Mouse (Mus musculus): ENCODE measurements at regions not wholly inside any gene's neighbourhood (a gene's known extent, or its start where the extent isn't known, plus 50 kb on each side); places are given as distances from the start of the nearest gene placed in this dataset.

- no peak overlapping the region for H3K4me3 ChIP-seq (ENCODE audit: control insufficient read depth in 1 of 2, insufficient read depth in 1 of 2, low read depth in 2 of 2, low read length in 2 of 2)
- DNase-seq (ENCODE audit: low read depth, low spot score): no peak
- H3K9me3 ChIP-seq (replicated peaks; ENCODE audit: insufficient read depth, low read length): no peaks in the 10 kb centered on the region
- H3K79me2 ChIP-seq (ENCODE audit: control insufficient read depth, insufficient read depth, low read length, poor library complexity): no peaks in the 10 kb centered on the region
- no peak overlapping the region for H3K9ac ChIP-seq (ENCODE audit: control insufficient read depth, low read depth, low read length, poor library complexity, severe bottlenecking)
- no peaks in the 10 kb centered on the region for H3K4me1 ChIP-seq (ENCODE audit: control insufficient read depth in 1 of 2, insufficient read depth in 2 of 2, low read length in 2 of 2)
- no peak for TF ChIP-seq ZKSCAN1 (IDR thresholded peaks at IDR 0.05; ENCODE audit: low read depth, low read length)
- no peak for TF ChIP-seq ELF1 (IDR thresholded peaks at IDR 0.05; ENCODE audit: low read depth, low read length)
- no peak for TF ChIP-seq MXI1 (IDR thresholded peaks at IDR 0.05; ENCODE audit: low read depth, low read length)
- no peak for TF ChIP-seq USF2 (IDR thresholded peaks at IDR 0.05; ENCODE audit: borderline replicate concordance in 1 of 2, insufficient read depth in 1 of 2, low read depth in 1 of 2, low read length in 2 of 2)
- no peaks in the 10 kb centered on the region for H3K27me3 ChIP-seq (ENCODE audit: control insufficient read depth in 1 of 2, insufficient read depth in 2 of 2, low read length in 2 of 2)
- no peak overlapping the region for H3K27ac ChIP-seq (ENCODE audit: control insufficient read depth, low read depth, low read length)
- no peaks in the 10 kb centered on the region for H3K36me3 ChIP-seq (ENCODE audit: control insufficient read depth in 1 of 2, insufficient read depth in 2 of 2, low read length in 2 of 2)
Observed at GRCm38 (mm10) chr6:94900862-94901261, 200.9 kb upstream of the Lrig1 start.

- Histone ChIP-seq H3K36me3 (ENCODE audit: control insufficient read depth in 1 of 2, insufficient read depth in 2 of 2, low read length in 2 of 2) (no peaks in the 10 kb centered on the region), H3K27me3 (ENCODE audit: control insufficient read depth in 1 of 2, insufficient read depth in 2 of 2, low read length in 2 of 2) (no peaks in the 10 kb centered on the region), H3K9me3 (replicated peaks; ENCODE audit: insufficient read depth, low read length) (no peaks in the 10 kb centered on the region), H3K4me1 (ENCODE audit: control insufficient read depth in 1 of 2, insufficient read depth in 2 of 2, low read length in 2 of 2) (no peaks in the 10 kb centered on the region), H3K4me3 (ENCODE audit: control insufficient read depth in 1 of 2, insufficient read depth in 1 of 2, low read depth in 2 of 2, low read length in 2 of 2) (no peak overlapping the region), H3K9ac (ENCODE audit: control insufficient read depth, low read depth, low read length, poor library complexity, severe bottlenecking) (no peak overlapping the region), H3K27ac (ENCODE audit: control insufficient read depth, low read depth, low read length) (no peak overlapping the region), H3K79me2 (ENCODE audit: control insufficient read depth, insufficient read depth, low read length, poor library complexity) (no peaks in the 10 kb centered on the region)
- TF ChIP-seq RAD21 (IDR thresholded peaks at IDR 0.05; ENCODE audit: low read depth, low read length) (no peak), MEF2A (IDR thresholded peaks at IDR 0.05; ENCODE audit: extremely low read depth, insufficient replicate concordance, low read depth, low read length, poor library complexity, severe bottlenecking) (no peak), CHD2 (IDR thresholded peaks at IDR 0.05; ENCODE audit: low read length) (no peak), ZKSCAN1 (IDR thresholded peaks at IDR 0.05; ENCODE audit: low read depth, low read length) (no peak), ETS1 (IDR thresholded peaks at IDR 0.05; ENCODE audit: low read depth, low read length) (no peak), EP300 (IDR thresholded peaks at IDR 0.05; ENCODE audit: low read depth in 1 of 2, low read length in 2 of 2) (no peak), TBP (IDR thresholded peaks at IDR 0.05; ENCODE audit: low read depth, low read length) (no peak), MAZ (IDR thresholded peaks at IDR 0.05; ENCODE audit: low read depth, low read length) (no peak), KAT2A (conservative IDR thresholded peaks at IDR 0.05; ENCODE audit: low read depth, low read length) (no peak), POLR2A (IDR thresholded peaks at IDR 0.05; ENCODE audit: control insufficient read depth in 1 of 2, insufficient read depth in 1 of 2, low read depth in 1 of 2, low read length in 2 of 2, poor library complexity in 1 of 2) (no peak), ELF1 (IDR thresholded peaks at IDR 0.05; ENCODE audit: low read depth, low read length) (no peak), GABPA (IDR thresholded peaks at IDR 0.05; ENCODE audit: low read depth, low read length) (no peak), NRF1 (IDR thresholded peaks at IDR 0.05; ENCODE audit: insufficient read depth, low read depth, low read length, poor library complexity, severe bottlenecking) (no peak), MAFK (IDR thresholded peaks at IDR 0.05; ENCODE audit: borderline replicate concordance, low read depth, low read length) (no peak)
- no peak for DNase-seq (ENCODE audit: low read depth, low spot score)
Observed at GRCm38 (mm10) chr6:94898881-94899280, 198.9 kb upstream of the Lrig1 start.
